Mouse (Mus musculus) stomach, postnatal 0 days (tissue): ENCODE measurements at regions not wholly inside any gene's neighbourhood (a gene's known extent, or its start where the extent isn't known, plus 50 kb on each side); places are given as distances from the start of the nearest gene placed in this dataset.

Source experiments
- CTCF ChIP-seq: IDR thresholded peaks from 2 replicates; pipeline ENCODE4 v1.5.1; 2016; ENCODE audit warnings: antibody characterized with exemption, low read depth, mild to moderate bottlenecking, moderate library complexity
- EP300 ChIP-seq: optimal IDR thresholded peaks from 2 replicates; pipeline ENCODE3; 2016; ENCODE audit warnings: antibody characterized with exemption

DNA sequence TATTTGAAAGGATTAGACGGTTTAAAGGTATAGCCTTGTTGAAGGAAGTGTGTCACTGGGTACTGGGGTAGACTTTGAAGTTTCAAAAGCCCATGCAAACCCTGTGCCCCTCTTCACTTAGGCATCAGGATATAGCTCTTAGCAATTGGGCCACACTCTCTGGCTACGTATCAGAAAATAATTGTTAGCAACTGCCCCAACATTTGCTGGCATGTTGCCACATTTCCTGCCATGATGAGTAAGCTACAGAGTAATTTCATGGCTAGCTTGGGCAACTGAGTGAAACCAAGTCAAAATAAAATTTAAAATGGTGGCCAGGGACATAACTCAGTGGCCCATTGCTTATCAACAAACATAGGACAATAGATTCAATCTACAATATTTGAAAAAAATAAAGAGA is 724.2 kb downstream of the Egfem1 start:
- TF ChIP-seq CTCF, result no peak
- no peak for TF ChIP-seq EP300
